Mouse (Mus musculus): ENCODE results near the gene Mrpl28.
"Not testable (repeated sequence)": the region's sequence is repeated elsewhere in the genome, so short reads cannot be mapped to it uniquely, and the experiment has no call there.

Gene Mrpl28

DNA sequence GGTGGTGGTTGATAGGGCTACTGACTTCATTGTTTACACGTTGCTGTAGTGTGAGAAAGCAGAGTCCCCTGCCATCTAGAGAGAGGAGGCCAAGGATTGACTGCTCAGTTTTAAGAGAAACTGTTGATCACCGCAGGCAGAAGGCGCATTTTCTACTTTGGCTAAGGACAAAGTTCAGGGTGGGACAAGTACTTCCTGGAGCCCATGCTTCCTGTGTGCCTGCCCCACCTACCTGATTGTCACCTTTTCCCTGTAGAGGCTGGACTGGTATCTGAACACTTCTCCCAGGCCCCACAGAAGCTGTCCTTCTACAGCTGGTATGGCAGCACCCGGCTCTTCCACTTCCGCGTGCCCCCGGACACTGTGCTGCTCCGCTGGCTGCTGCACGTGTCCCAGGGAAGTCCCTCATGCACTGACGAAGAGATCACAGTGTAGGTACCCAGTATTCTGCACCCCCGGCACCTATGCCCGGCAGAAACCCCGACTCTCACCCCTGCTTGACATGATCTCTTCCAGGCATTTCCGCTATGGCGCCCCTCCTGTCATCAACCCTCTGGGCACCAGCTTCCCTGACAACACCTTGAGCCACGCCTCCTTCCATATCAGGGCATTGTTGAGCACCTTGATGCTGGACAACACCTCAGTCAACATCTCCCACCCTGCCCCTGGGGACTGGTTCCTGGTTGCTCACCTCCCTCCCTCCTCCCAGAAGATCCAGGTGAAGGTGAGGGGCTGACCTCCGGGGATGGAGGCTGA is 6.6 kb upstream of the Mrpl28 start:
- no peak for DNase-seq

DNA sequence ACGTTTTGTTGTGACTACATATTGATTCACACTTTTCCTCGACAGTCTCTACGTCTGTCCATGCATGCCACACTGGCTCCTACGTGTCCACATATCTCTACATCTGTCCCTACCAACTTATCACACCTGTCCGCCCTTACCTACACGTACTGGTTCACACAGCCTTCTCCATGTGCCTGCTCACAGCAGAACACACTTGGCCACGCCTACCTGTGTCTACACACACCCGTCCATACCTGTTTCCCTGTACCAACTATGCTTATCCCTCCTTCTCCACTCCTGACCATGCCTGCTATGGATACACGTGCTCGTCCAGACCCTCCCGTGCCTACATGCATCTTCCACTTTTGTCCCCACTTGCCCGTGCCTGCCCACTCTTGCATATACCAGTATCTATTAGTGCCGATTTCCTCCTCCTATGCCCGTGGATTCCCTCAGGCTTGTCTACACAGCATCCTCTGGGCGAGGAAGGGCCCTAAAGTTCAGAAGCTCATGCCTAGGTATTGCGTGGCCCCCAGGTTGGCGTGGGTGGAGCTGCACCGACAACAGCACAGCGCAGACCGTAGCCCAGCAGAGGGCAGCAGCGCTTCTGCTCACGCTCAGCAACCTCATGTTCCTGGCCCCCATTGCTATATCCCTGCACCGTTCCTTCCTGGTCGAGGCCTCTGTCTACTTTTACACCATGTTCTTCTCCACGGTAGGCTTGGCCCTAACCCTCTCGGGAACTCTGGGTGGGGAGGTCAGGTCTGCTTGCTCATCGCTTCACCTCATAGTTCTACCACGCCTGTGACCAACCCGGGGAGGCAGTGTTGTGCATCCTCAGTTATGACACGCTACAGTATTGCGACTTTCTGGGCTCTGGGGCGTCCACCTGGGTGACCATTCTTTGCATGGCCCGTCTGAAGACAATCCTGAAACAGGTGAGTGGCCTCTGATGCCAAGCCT is 3.3 kb upstream of the Mrpl28 start:
- DNase-seq: peak; percentile 71

GRCm38 (mm10) chr17:26122431-26123140 is 714 bp upstream of the Mrpl28 start:
- DNase-seq: no peak

DNA sequence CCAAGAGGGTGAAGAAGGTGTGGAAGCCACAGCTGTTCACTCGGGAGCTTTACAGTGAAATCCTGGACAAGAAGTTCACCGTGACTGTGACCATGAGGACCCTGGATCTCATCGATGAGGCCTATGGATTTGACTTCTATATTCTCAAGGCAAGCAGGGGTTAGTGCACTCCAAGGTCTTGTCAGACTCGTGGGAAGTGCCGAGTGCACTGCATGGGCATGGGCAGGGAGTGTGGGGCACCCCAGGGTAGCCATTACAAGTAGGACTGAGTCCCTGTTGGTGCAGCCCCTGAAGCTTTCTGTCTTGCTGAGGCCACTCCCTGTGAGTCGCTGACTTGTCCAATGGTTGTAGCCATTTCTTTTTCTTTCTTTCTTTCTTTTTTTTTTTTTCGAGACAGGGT is 1.3 kb downstream of the Mrpl28 start:
- DNase-seq: no peak

DNA sequence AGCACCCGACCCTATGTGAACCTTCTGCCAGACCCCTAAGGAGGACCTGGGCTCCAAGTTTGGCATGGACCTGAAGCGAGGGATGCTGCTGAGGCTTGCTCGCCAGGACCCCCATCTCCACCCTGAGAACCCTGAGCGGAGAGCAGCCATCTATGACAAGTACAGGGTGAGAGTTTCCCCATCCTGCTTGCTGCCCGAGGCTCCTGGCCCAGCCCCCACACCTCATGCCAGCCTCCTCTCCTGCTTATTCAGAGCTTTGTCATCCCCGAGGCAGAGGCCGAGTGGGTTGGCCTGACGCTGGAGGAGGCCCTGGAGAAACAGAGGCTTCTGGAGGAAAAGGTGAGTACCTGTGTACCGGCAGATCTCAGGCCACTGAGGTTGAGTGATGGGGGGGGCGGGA is 1.9 kb downstream of the Mrpl28 start:
- DNase-seq: no peak

DNA sequence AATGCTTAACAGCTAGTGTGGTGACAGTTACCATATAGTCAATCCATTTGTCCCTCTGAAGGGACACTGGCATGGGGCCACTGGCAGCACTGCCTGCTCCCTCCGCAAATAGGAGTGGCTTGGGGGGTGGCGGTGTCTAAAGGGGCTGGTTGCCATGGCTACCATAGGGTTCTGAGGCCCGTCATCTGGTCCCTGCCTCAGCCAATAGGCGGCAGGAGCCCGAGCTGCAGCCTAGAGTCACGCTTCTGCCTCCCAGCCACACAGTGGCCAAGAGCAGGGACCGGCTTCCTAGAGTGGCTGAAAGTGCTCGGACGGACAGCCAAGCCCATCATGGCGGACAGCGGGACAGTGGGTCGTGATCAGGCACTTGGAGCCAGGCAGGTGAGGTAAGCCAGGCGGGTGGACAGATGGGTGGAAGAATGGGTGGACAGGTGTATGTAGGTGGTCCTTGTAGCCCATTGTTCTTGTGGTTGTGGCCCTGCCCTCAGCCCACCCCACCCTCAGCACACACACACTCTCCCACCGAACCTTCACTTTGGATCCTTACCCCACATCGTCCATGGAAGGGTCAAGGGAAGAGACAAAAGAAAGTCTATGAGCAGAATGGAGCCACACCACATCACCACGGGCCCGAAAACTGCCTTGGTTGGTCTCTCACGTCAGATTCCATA is 7.9 kb downstream of the Mrpl28 start:
- DNase-seq: no peak

DNA sequence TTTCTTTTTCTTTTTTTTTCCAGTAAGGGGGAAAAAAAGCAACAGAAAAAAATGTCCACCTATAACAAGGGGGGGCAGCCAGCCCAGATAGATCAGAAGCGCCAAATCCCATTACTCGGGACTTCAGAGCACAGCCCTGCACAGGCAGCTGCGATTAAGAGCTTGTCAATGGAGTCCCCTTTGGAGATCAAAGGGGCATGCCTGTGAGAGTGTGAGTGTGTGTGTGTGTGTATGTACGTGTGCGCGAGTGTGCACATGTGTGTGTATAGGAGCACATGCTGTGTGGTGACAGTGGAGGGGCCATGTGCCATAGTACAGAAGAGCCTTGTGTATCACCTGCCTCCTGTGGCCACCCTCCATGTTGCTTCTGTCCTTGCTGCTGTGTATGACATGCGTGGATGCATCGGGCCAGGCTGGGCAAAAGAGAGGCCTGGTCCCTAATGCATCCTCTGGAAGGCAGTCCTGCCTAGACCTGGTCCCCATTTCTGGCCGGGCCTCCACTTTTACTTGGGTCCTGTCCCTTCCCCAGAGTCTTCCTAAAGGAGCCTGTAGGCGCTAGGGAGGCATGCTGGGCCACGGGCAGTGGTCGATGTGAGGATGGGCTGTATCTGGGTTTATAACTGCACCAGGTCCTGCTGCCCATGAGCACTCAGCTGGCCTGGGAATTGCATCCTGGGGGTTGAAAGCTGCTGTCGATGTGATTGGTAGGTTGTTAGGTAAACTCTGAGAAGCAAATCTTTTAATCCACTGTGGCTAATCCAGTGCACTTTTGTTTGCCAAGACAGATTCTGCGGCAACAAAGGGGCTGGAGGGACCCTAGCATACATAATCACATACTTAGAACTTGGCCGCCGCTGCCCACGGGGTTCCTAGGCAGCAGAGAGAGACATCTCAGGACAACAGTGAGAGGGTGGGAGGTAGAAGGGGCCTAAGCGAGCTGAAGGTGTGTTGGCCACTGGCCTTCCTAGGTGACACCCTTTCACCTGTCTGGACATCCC is 8.9 kb downstream of the Mrpl28 start:
- no peak for DNase-seq

DNA sequence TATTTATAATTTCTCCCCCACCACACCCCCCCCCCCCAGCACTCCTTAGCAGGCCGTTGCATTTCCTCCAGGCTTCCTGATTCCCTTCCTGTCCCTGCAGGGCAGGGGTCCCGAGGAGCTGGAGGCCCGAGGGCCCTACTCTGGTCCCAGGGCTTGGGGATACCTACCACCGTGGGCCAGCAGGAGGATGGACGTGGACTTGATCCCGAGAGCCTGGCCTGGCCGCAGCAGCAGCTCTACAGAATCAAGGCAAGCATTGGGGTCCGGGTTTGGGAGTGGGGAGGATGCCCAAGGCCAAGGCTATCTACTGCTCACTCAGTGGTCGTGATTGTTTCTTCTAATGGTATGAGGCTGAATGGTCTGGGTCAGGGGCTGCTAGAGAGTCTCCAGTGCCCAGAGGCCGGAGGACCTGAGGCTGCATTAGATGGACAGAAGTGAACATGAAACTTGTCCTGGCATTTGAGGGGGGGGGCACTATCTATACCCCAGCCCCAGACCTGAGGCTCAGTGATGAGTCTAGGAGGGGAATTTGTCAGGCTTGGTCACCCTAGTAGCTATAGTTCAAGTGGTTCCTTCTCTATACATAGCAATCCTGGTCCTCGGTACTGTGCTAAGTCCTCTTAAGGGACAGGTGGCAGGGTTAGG is 13.9 kb downstream of the Mrpl28 start:
- no peak for DNase-seq

DNA sequence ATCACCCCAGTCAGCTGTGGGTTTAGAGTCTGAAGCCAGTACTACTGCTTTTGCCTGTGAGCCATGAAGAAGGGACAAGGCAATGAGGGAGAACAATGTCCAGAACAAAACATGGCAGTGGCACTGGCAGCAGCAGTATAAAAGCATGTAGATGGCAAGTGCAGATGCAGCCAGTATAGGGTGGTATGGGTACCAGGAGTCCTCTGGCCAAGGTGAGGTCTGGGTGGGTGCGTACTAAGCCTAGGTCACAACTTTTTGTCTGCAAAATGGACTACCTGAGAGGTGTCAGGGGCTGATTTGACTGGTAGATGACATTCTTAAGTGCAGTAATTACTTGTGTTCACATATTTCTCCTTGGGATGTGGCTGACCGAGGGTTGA is 14.4 kb downstream of the Mrpl28 start:
- no peak for DNase-seq

DNA sequence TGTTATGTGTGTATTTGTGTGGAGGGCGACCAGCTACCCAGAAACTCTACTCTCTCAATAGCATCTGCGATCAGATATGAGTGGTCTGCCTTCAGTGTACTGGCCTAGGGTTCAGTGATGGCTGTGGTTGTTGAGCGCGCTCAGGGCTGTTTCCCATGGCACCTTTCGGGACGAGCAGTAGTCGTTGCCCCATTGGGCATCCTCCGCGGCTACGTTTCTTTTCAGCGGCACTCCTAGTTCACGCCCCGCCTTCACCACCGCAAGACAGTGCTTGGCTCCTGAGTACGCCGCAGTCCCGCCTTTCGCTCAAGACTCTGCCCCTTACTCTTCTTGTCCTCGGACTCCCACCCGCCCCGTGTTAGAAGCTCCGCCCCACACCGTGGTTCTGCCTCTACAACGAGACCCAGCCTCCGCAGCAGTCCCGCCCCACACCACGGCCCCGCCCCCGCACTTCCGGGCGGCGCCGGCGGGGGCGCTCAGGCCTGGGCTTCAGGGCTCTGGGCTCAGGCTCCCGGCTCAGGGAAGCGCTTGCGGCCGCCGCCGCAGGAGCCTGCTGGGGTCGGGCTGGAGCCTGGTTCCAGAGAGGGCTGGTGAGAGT is 15.0 kb downstream of the Mrpl28 start, which contains the start of gene Axin1:
TSS of gene Axin1 (plus strand) at position 450 of the 598 bp plus-strand sequence.
- DNase-seq: peak; percentile 96

DNA sequence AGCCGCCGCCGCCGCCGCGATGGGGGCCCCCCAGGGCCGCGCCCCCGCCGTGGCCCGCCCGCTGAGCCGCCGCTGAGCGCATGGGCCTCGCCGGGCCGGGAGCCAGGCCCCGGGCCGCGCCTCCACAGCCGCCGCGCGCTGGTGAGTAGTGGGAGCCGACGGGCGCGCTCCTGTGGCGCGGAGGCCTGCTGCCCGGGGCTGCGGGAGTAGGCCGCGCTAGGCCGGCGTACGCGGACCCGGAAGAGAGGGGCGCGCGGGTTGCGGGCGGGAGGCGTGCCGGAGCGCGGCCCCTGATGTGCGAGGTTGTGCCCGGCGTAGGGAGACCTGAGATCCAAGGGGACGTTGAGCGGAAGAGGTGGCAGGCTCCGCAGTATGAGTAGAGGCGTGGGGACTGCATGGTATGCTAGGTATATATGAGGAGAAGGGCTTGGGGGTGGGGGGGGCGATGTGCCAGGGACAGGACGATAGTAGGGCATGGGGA is 15.6 kb downstream of the Mrpl28 start:
- peak; percentile 68 for DNase-seq

DNA sequence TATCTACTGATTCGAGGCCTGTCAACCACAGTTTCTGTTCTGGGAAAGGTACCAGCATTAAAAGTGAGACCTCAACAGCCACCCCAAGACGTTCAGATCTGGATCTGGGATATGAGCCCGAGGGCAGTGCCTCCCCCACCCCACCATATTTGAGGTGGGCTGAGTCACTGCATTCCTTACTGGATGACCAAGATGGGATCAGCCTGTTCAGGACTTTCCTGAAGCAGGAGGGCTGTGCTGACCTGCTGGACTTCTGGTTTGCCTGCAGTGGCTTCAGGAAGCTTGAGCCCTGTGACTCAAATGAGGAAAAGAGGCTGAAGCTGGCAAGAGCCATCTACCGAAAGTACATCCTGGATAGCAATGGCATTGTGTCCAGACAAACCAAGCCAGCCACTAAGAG is 19.5 kb downstream of the Mrpl28 start:
- DNase-seq: no peak

GRCm38 (mm10) chr17:26143386-26143785 is 20.1 kb downstream of the Mrpl28 start:
- DNase-seq: no peak

- no peak for DNase-seq
These were observed 25.8 kb downstream of the Mrpl28 start for GRCm38 (mm10) chr17:26149056-26149455.

GRCm38 (mm10) chr17:26151886-26152630 is 28.8 kb downstream of the Mrpl28 start:
- no peak for DNase-seq

- DNase-seq: no peak
These were observed 39.4 kb downstream of the Mrpl28 start for GRCm38 (mm10) chr17:26162736-26163135.

DNA sequence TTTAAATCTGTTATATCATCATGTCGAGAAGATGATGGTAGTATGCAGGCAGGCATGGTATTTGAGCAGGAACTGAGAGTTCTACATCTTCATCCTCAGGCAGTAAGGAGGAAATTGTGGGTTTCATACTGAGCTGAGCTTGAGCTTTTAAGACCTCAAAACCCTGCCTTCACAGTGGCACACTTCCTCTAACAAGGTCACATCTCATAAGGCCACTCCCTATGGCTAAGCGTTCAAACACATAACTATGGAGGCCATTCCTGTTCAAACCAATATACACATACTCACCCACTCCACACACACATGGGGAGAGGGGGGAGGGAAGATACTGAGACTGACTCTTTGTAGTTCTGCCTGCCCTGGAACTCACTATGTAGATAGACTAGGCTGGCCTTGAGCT is 44.7 kb downstream of the Mrpl28 start:
- peak; percentile 40 for DNase-seq

DNA sequence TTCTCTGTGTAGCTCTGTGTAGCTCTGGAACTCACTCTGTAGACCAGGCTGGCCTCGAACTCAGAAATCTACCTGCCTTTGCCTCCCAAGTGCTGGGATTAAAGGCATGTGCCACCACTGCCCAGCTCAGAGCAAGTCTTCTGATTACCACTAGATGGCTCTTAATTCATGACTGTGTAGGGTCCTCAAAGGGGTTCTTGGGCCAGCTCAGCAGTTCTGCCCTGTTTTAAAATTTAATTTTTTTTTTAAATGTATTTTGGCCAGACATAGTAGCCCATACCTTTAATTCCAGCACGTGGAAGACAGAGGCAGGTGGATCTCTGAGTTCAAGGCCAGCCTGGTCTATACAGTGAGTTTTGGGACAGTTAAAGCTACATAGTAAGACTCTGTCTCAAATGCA is 51.9 kb downstream of the Mrpl28 start:
- DNase-seq: not testable (repeated sequence)

Data from thymus, postnatal 25 days (tissue).